Mouse (Mus musculus) heart, postnatal 0 days (tissue): ENCODE data around the gene Zfp950.

ENCODE experiments used
- CTCF ChIP-seq: IDR thresholded peaks from 2 replicates; pipeline ENCODE4 v1.5.1; 2016; ENCODE audit warnings: antibody characterized with exemption, control low read depth, low read depth
- EP300 ChIP-seq: IDR thresholded peaks from 2 replicates; pipeline ENCODE4 v1.6.1; 2016; ENCODE audit warnings: antibody characterized with exemption, low read depth

- TF ChIP-seq CTCF: no peak
- TF ChIP-seq EP300: no peak
Measured at GRCm38 (mm10) chr19:61078622-61079021, 62.0 kb downstream of the Zfp950 start.
